Mouse (Mus musculus) megakaryocyte, embryonic 14.5 days (primary cell): Measurements from ENCODE around the gene Artn.

ENCODE experiments used
- FLI1 ChIP-seq: IDR thresholded peaks from 2 replicates; pipeline ENCODE4 v1.6.1; 2012; ENCODE audit warnings: low read length, inconsistent platforms, mixed read lengths
- GATA1 ChIP-seq: IDR thresholded peaks from 3 replicates; pipeline ENCODE4 v1.6.1; 2012; ENCODE audit warnings: mixed read lengths, low read length, inconsistent platforms, borderline replicate concordance

GRCm38 (mm10) chr4:117921358-117921757 is 8.2 kb downstream of the Artn start:
- TF ChIP-seq FLI1 (no peak), GATA1 (no peak)
